Mouse (Mus musculus) olfactory bulb, adult 2 months (tissue): ENCODE results near the gene Chst8. TPM values are rescaled to one million over a fixed set of nuclear protein-coding genes. Genes with fewer than 3 reads are reported as not detected.

Source experiments
- H3K27ac ChIP-seq: fragments of 200-500 bp; 2 replicates; pipeline ENCODE4 v1.5.1; 2012; ENCODE audit warnings: low read depth, low read length; ENCODE audit not compliant: insufficient read depth
- H3K4me1 ChIP-seq: fragments of 200-500 bp; 2 replicates; pipeline ENCODE4 v1.6.1; 2012; ENCODE audit warnings: low read length; ENCODE audit not compliant: control insufficient read depth, insufficient read depth
- H3K4me3 ChIP-seq: fragments of 200-500 bp; 2 replicates; pipeline ENCODE4 v1.5.1; 2012; ENCODE audit warnings: mild to moderate bottlenecking, low read depth, low read length, moderate library complexity; ENCODE audit not compliant: insufficient read depth
- CTCF ChIP-seq: fragments of 200-500 bp; IDR thresholded peaks from 2 replicates; pipeline ENCODE4 v1.5.1; 2012; ENCODE audit warnings: low read depth, mild to moderate bottlenecking, low read length, moderate library complexity; ENCODE audit not compliant: insufficient read depth
- POLR2A ChIP-seq: fragments of 200-500 bp; IDR thresholded peaks from 2 replicates; pipeline ENCODE4 v1.6.1; 2012; ENCODE audit warnings: mild to moderate bottlenecking, low read depth, low read length, moderate library complexity; ENCODE audit not compliant: insufficient read depth
- WGBS: fragments of 180-500 bp; shearing (Covaris S2); methylation state at CpG from one replicate; pipeline ENCODE4 v1.1.7; 2018; 5-methylcytosine and 5-hydroxymethylcytosine counted together
- polyA plus RNA-seq: library from polyadenylated mRNA; stranded (reverse); fragments of >200 nt; gene quantifications from 2 replicates; pipeline ENCODE4 v1.2.4, GENCODE M21; 2012; ENCODE audit warnings: low replicate concordance; ENCODE audit not compliant: missing spikeins, insufficient read depth, insufficient read length

Chst8 gene
- not detected in 2 replicates for polyA plus RNA-seq

- under 1% methylated on average over 62 of the region's 65 CpGs for WGBS
- TF ChIP-seq POLR2A (no peak), CTCF (no peak)
- Histone ChIP-seq H3K4me3 (peak within 1 kb of the TSS; percentile 41), H3K4me1 (peaks cover 14% of the 10 kb centered on the region), H3K27ac (no peak within 1 kb of the TSS)
These were observed at the start of gene Chst8 for GRCm38 (mm10) chr7:34812531-34813111. Gene Chst8, minus strand, starts transcription at chr7:34812711.

- Histone ChIP-seq H3K4me1 (no peaks in the 10 kb centered on the region), H3K27ac (no peak overlapping the region), H3K4me3 (no peak overlapping the region)
- 47% methylated on average over 2 of the region's 2 CpGs for WGBS
- TF ChIP-seq POLR2A (no peak), CTCF (no peak)
These were observed 45.8 kb upstream of the Chst8 start for GRCm38 (mm10) chr7:34858291-34858690.

GRCm38 (mm10) chr7:34854781-34855352 lies 42.4 kb upstream of the Chst8 start:
- Histone ChIP-seq H3K27ac (no peak overlapping the region), H3K4me3 (no peak overlapping the region), H3K4me1 (no peaks in the 10 kb centered on the region)
- WGBS = 90% methylated on average over 6 of the region's 6 CpGs
- TF ChIP-seq POLR2A (no peak), CTCF (no peak)

GRCm38 (mm10) chr7:34853393-34853792 lies 40.9 kb upstream of the Chst8 start:
- no peak overlapping the region for H3K4me3 ChIP-seq
- no peaks in the 10 kb centered on the region for H3K4me1 ChIP-seq
- no peak overlapping the region for H3K27ac ChIP-seq
- no peak for TF ChIP-seq POLR2A
- TF ChIP-seq CTCF = no peak
- WGBS = 95% methylated on average over 3 of the region's 3 CpGs

GRCm38 (mm10) chr7:34849660-34850059 lies 37.1 kb upstream of the Chst8 start:
- Histone ChIP-seq H3K27ac (no peak overlapping the region), H3K4me3 (no peak overlapping the region), H3K4me1 (no peaks in the 10 kb centered on the region)
- TF ChIP-seq POLR2A (no peak), CTCF (no peak)
- 46% methylated on average over 10 of the region's 10 CpGs for WGBS

GRCm38 (mm10) chr7:34848811-34849210 lies 36.3 kb upstream of the Chst8 start:
- Histone ChIP-seq H3K4me1 (no peaks in the 10 kb centered on the region), H3K4me3 (no peak overlapping the region), H3K27ac (no peak overlapping the region)
- 93% methylated on average over 4 of the region's 4 CpGs for WGBS
- TF ChIP-seq POLR2A = no peak
- TF ChIP-seq CTCF = no peak

- Histone ChIP-seq H3K4me3 (no peak overlapping the region), H3K27ac (no peak overlapping the region), H3K4me1 (no peaks in the 10 kb centered on the region)
- TF ChIP-seq CTCF = no peak
- no peak for TF ChIP-seq POLR2A
- WGBS = 90% methylated on average over 6 of the region's 6 CpGs
These were observed 35.4 kb upstream of the Chst8 start for GRCm38 (mm10) chr7:34847900-34848299.

- Histone ChIP-seq H3K4me3 (no peak overlapping the region), H3K4me1 (no peaks in the 10 kb centered on the region), H3K27ac (no peak overlapping the region)
- WGBS = 55% methylated on average over 5 of the region's 5 CpGs
- TF ChIP-seq CTCF = no peak
These were observed 34.9 kb upstream of the Chst8 start for GRCm38 (mm10) chr7:34847410-34847809.

GRCm38 (mm10) chr7:34838749-34839148 lies 26.2 kb upstream of the Chst8 start:
- WGBS = 90% methylated on average over 4 of the region's 4 CpGs
- H3K4me1 ChIP-seq = no peaks in the 10 kb centered on the region
- H3K4me3 ChIP-seq = no peak overlapping the region
- TF ChIP-seq POLR2A = no peak
- no peak for TF ChIP-seq CTCF
- no peak overlapping the region for H3K27ac ChIP-seq

GRCm38 (mm10) chr7:34838231-34838630 lies 25.7 kb upstream of the Chst8 start:
- Histone ChIP-seq H3K4me3 (no peak overlapping the region), H3K4me1 (no peaks in the 10 kb centered on the region), H3K27ac (no peak overlapping the region)
- WGBS = 86% methylated on average over 4 of the region's 4 CpGs
- no peak for TF ChIP-seq CTCF
- no peak for TF ChIP-seq POLR2A
